Mouse (Mus musculus) embryonic facial prominence, embryonic 11.5 days (tissue): ENCODE data around the gene Psmb3. TPM values are rescaled to one million over a fixed set of nuclear protein-coding genes. Genes with fewer than 3 reads are reported as not detected.

ENCODE experiments used
- ATAC-seq: fragments of 200-750 bp; cut with Nextera tagmentation; replicated peaks from 2 replicates; pipeline ENCODE4 v1.8.0; 2017; ENCODE audit warnings: low read depth; ENCODE audit not compliant: insufficient number of reproducible peaks, low FRiP score, low TSS enrichment
- DNase-seq: peaks from one replicate; pipeline ENCODE4 v3.0.0-alpha.2; 2015; ENCODE audit warnings: low spot score
- H3K27ac ChIP-seq: fragments of 300-500 bp; sonication (generic); replicated peaks from 2 replicates; pipeline ENCODE4 v1.5.1; 2014; ENCODE audit warnings: mild to moderate bottlenecking, low read depth, low read length, control low read depth
- H3K27me3 ChIP-seq: fragments of 300-500 bp; sonication (generic); 2 replicates; pipeline ENCODE4 v1.6.1; 2014; ENCODE audit warnings: mild to moderate bottlenecking, low read length, moderate library complexity, mixed read lengths; ENCODE audit not compliant: control insufficient read depth, insufficient read depth
- H3K36me3 ChIP-seq: fragments of 300-500 bp; sonication (generic); replicated peaks from 2 replicates; pipeline ENCODE4 v1.6.1; 2014; ENCODE audit warnings: low read depth, mild to moderate bottlenecking, low read length, moderate library complexity, mixed read lengths; ENCODE audit not compliant: control insufficient read depth, insufficient read depth
- H3K4me1 ChIP-seq: fragments of 300-500 bp; sonication (generic); 2 replicates; pipeline ENCODE4 v1.6.1; 2014; ENCODE audit warnings: low read length, mixed read lengths; ENCODE audit not compliant: control insufficient read depth, insufficient read depth
- H3K4me2 ChIP-seq: fragments of 300-500 bp; sonication (generic); 2 replicates; pipeline ENCODE4 v1.6.1; 2014; ENCODE audit warnings: low read depth, mild to moderate bottlenecking, control low read depth, low read length, moderate library complexity
- H3K4me3 ChIP-seq: fragments of 300-500 bp; sonication (generic); 2 replicates; pipeline ENCODE4 v1.5.1; 2014; ENCODE audit warnings: low read depth, low read length, control low read depth
- H3K9ac ChIP-seq: fragments of 300-500 bp; sonication (generic); replicated peaks from 2 replicates; pipeline ENCODE4 v1.6.1; 2014; ENCODE audit warnings: mild to moderate bottlenecking, control low read depth, low read length
- H3K9me3 ChIP-seq: fragments of 300-500 bp; sonication (generic); replicated peaks from 2 replicates; pipeline ENCODE4 v1.6.1; 2016; ENCODE audit warnings: mild to moderate bottlenecking, low read length, inconsistent platforms, mixed read lengths; ENCODE audit not compliant: control insufficient read depth
- WGBS: fragments of 180-500 bp; shearing (Covaris S2); extraction: QIAGEN DNeasy Blood & Tissue Kit; methylation state at CpG from one replicate; pipeline ENCODE4 v1.1.7; 2014; 5-methylcytosine and 5-hydroxymethylcytosine counted together
- polyA plus RNA-seq: library from polyadenylated mRNA; unstranded; fragments of >200 nt; fragmentation: Nextera tagmentation; extraction: Ambion mirVana; gene quantifications from 2 replicates; pipeline ENCODE4 v1.2.1, GENCODE M21; 2014

Gene Psmb3
- polyA plus RNA-seq, 1 experiment from 2014 or later: 476 TPM

- H3K4me2 ChIP-seq: peak overlapping the region; percentile 69
- H3K36me3 ChIP-seq: no peaks in the 10 kb centered on the region; the same call in 1 of the 2 replicates
- peak overlapping the region; percentile 86 for H3K9ac ChIP-seq
- H3K27ac ChIP-seq: peak overlapping the region; percentile 80
- DNase-seq (peak; percentile 99), ATAC-seq (peak; percentile 95)
- H3K9me3 ChIP-seq: no peaks in the 10 kb centered on the region
- H3K4me1 ChIP-seq: no peaks in the 10 kb centered on the region; the same call in 1 of the 2 replicates
- H3K27me3 ChIP-seq: no peaks in the 10 kb centered on the region
- H3K4me3 ChIP-seq: peak overlapping the region; percentile 85
- under 1% methylated on average over 28 of the region's 57 CpGs for WGBS
Observed at GRCm38 (mm10) chr11:97744718-97745330, 41.6 kb downstream of the Psmb3 start.

- WGBS: 11% methylated on average over 13 of the region's 13 CpGs
- H3K4me2 ChIP-seq: peak overlapping the region; percentile 34
- H3K27me3 ChIP-seq: no peaks in the 10 kb centered on the region
- DNase-seq (no peak), ATAC-seq (no peak)
- H3K27ac ChIP-seq: no peak overlapping the region
- peak overlapping the region; percentile 85 for H3K4me3 ChIP-seq
- H3K9me3 ChIP-seq: no peaks in the 10 kb centered on the region
- no peaks in the 10 kb centered on the region; the same call in 1 of the 2 replicates for H3K36me3 ChIP-seq
- H3K9ac ChIP-seq: no peak overlapping the region; the same call in 1 of the 2 replicates
- H3K4me1 ChIP-seq: no peaks in the 10 kb centered on the region; the same call in 1 of the 2 replicates
Observed at GRCm38 (mm10) chr11:97745331-97745721, 42.1 kb downstream of the Psmb3 start.

DNA sequence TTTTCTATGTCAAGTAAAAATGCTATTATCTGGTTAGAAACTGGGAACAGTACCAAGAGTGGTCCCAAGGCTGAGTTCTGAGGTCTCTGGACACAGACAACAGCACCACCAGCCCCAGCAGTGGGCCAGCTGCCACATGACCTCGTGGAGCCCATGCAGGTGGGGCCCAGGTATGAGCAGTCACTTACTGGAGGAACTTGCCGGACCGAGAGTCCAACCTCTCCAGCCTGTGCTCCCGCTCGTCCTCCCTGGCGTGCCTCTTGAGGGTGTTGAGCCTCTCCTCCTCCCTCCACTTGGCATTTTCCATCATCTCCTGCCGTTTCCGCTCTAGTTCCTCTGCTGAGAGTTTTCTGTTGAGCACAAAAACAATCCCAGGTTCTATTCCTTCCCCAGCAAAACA lies 44.6 kb downstream of the Psmb3 start:
- no peaks in the 10 kb centered on the region for H3K27me3 ChIP-seq
- no peak overlapping the region for H3K9ac ChIP-seq
- peaks cover 6% of the 10 kb centered on the region for H3K36me3 ChIP-seq
- no peaks in the 10 kb centered on the region for H3K9me3 ChIP-seq
- H3K4me3 ChIP-seq: no peak overlapping the region
- ATAC-seq (no peak), DNase-seq (no peak)
- H3K4me1 ChIP-seq: no peaks in the 10 kb centered on the region; the same call in 1 of the 2 replicates
- H3K4me2 ChIP-seq: no peak overlapping the region
- 91% methylated on average over 8 of the region's 8 CpGs for WGBS
- H3K27ac ChIP-seq: no peak overlapping the region

GRCm38 (mm10) chr11:97748496-97748895 lies 45.3 kb downstream of the Psmb3 start:
- Histone ChIP-seq H3K27me3 (no peaks in the 10 kb centered on the region), H3K27ac (no peak overlapping the region), H3K4me2 (no peak overlapping the region)

DNA sequence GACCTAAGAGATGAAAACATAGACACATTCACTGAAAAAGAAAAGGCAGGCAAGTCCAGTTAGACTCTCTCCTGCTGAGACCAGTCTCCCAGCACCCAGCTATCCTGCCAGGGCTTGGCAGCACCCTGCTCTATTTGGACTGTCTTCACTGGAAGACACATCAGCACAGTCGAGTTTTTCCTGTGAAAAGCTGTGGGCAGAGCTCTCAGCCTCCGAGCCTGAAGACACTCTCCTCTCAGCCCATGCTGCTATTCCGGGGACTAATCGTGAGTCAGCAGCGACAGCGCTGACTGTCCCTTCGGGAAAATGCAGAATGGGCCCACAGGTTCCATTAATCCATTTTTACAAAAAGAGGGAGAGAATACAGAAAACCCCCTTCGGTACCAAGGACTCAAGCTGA lies 50.1 kb downstream of the Psmb3 start:
- H3K9me3 ChIP-seq: no peaks in the 10 kb centered on the region
- H3K4me2 ChIP-seq: no peak overlapping the region
- DNase-seq (no peak), ATAC-seq (no peak)
- H3K4me1 ChIP-seq: no peaks in the 10 kb centered on the region
- no peak overlapping the region for H3K4me3 ChIP-seq
- H3K27me3 ChIP-seq: no peaks in the 10 kb centered on the region
- 96% methylated on average over 8 of the region's 8 CpGs for WGBS
- H3K36me3 ChIP-seq: peaks cover 10% of the 10 kb centered on the region
- H3K27ac ChIP-seq: no peak overlapping the region
- H3K9ac ChIP-seq: no peak overlapping the region

More at GRCm38 (mm10) chr11:97748496-97748895, 45.3 kb downstream of the Psmb3 start:
- DNase-seq: no peak
- Histone ChIP-seq H3K9me3 (no peaks in the 10 kb centered on the region), H3K9ac (no peak overlapping the region), H3K36me3 (peaks cover 7% of the 10 kb centered on the region), H3K4me3 (no peak overlapping the region), H3K4me1 (no peaks in the 10 kb centered on the region; the same call in 1 of the 2 replicates)
- no peak for ATAC-seq
- WGBS: 88% methylated on average over 5 of the region's 5 CpGs

DNA sequence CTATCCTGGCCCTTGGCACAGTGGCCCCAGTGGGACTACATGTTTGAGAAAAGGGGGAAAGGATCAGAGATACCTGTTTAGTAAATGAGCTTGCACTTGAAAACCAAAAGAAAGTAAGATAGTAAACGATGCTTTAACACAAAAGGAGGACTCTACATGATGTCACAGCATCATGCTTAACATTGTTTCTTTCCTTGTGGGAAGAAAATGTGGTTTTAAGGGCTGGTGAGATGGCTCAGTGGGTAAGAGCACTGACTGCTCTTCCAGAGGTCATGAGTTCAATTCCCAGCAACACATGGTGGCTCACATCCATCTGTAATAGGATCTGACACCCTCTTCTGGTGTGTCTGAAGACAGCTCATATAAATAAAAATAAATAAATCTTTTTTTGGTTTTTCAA lies 54.9 kb downstream of the Psmb3 start:
- Histone ChIP-seq H3K36me3 (peaks cover 10% of the 10 kb centered on the region), H3K9ac (no peak overlapping the region), H3K4me2 (no peak overlapping the region), H3K9me3 (no peaks in the 10 kb centered on the region), H3K4me1 (no peaks in the 10 kb centered on the region), H3K27me3 (no peaks in the 10 kb centered on the region), H3K4me3 (no peak overlapping the region), H3K27ac (no peak overlapping the region)
- 100% methylated on average over 1 of the region's 1 CpGs for whole genome bisulfite sequencing
- DNase-seq (no peak), ATAC-seq (no peak)

GRCm38 (mm10) chr11:97758942-97759341 lies 55.7 kb downstream of the Psmb3 start:
- 81% methylated on average over 6 of the region's 6 CpGs for WGBS
- H3K4me3 ChIP-seq: no peak overlapping the region
- no peak for ATAC-seq
- no peak overlapping the region for H3K9ac ChIP-seq
- no peaks in the 10 kb centered on the region for H3K27me3 ChIP-seq
- no peak overlapping the region for H3K27ac ChIP-seq
- H3K4me2 ChIP-seq: no peak overlapping the region
- H3K9me3 ChIP-seq: no peaks in the 10 kb centered on the region
- H3K4me1 ChIP-seq: no peaks in the 10 kb centered on the region
- H3K36me3 ChIP-seq: peaks cover 6% of the 10 kb centered on the region
- DNase-seq: no peak

DNA sequence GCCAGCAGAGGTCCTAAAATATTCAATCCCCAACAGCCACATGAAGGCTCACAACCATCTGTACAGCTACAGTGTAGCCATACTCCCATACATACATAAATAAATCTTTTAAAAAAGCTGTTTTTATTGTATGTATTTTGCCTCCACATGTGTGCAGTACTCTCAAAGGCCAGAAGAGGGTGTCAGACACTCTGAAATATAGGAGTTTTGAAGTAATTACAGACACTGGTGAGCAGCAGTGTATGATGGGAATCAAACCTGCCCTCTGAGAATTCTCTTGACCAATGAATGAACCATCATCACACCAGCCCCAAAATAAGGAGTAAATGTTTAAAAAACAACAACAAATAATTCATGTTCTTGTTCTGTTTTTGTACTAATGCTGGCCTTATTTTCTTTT lies 58.4 kb downstream of the Psmb3 start:
- Histone ChIP-seq H3K4me1 (no peaks in the 10 kb centered on the region), H3K9me3 (no peaks in the 10 kb centered on the region), H3K27ac (no peak overlapping the region), H3K27me3 (no peaks in the 10 kb centered on the region), H3K9ac (no peak overlapping the region), H3K4me2 (no peak overlapping the region), H3K36me3 (peaks cover 6% of the 10 kb centered on the region), H3K4me3 (no peak overlapping the region)
- DNase-seq (no peak), ATAC-seq (no peak)
